Mouse (Mus musculus) bone marrow, adult 2 months (tissue): Measurements from ENCODE around the gene Rasl11b.

Source experiments
- CTCF ChIP-seq: fragments of 200-500 bp; IDR thresholded peaks from 2 replicates; pipeline ENCODE4 v1.5.1; 2011; ENCODE audit warnings: low read length, control low read depth; ENCODE audit not compliant: control insufficient read depth, insufficient read depth
- POLR2A ChIP-seq: fragments of 200-500 bp; IDR thresholded peaks from 2 replicates; pipeline ENCODE4 v1.6.1; 2011; ENCODE audit warnings: low read depth, mild to moderate bottlenecking, control low read depth, low read length, borderline replicate concordance; ENCODE audit not compliant: control insufficient read depth

GRCm38 (mm10) chr5:74193008-74193407 is 2.1 kb upstream of the Rasl11b start:
- TF ChIP-seq CTCF (no peak), POLR2A (no peak)
